Comparison of ENCODE assay signal across 8 mouse cellular contexts in genomic region chrX:73911156-73911555, GRCm38 (mm10). TPM values are rescaled to one million over a fixed set of nuclear protein-coding genes. Genes with fewer than 3 reads are reported as not detected.
DNase-seq lines count a peak whose midpoint lies in the region; ATAC-seq lines count a peak whose summit lies in the region.

No protein-coding gene starts in this region.

- 28% methylated on average over 26 of the region's 26 CpGs for WGBS in kidney, embryonic 14.5 days
- 19% methylated on average over 23 of the region's 26 CpGs for WGBS in embryonic facial prominence, embryonic 15.5 days
- WGBS in kidney, embryonic 15.5 days: 14% methylated on average over 26 of the region's 26 CpGs

- no peak for DNase-seq in kidney, adult 8-10 months
- DNase-seq in testis, postnatal 10 days (ENCODE audit: low spot score): peak; percentile 45
- DNase-seq in left cerebral cortex, adult 8-10 months (ENCODE audit: low spot score in 2 of 2): no peak
- DNase-seq in urinary bladder, postnatal 25 days (ENCODE audit: low spot score): no peak

- H3K9me3 ChIP-seq in kidney, embryonic 14.5 days (ENCODE audit: control insufficient read depth, low read length): no peaks in the 10 kb centered on the region
- H3K9me3 ChIP-seq in embryonic facial prominence, embryonic 15.5 days (replicated peaks): no peaks in the 10 kb centered on the region
- no peaks in the 10 kb centered on the region for H3K9me3 ChIP-seq in kidney, embryonic 15.5 days (replicated peaks)
- no peaks in the 10 kb centered on the region for H3K9me3 ChIP-seq in megakaryocyte, embryonic 14.5 days

- H3K4me2 ChIP-seq in kidney, embryonic 14.5 days (replicated peaks; ENCODE audit: low read depth, low read length): peak overlapping the region; percentile 39
- H3K4me2 ChIP-seq in embryonic facial prominence, embryonic 15.5 days (replicated peaks): peak overlapping the region; percentile 40
- H3K4me2 ChIP-seq in kidney, embryonic 15.5 days: peak overlapping the region; percentile 52

- no peak overlapping the region for H3K27ac ChIP-seq in kidney, embryonic 14.5 days (ENCODE audit: low read depth, low read length)
- H3K27ac ChIP-seq in embryonic facial prominence, embryonic 15.5 days (replicated peaks): no peak overlapping the region
- no peak overlapping the region for H3K27ac ChIP-seq in kidney, embryonic 15.5 days

- H3K4me3 ChIP-seq in kidney, embryonic 14.5 days (ENCODE audit: low read length): peak overlapping the region; percentile 19; the same call in 1 of the 2 replicates
- H3K4me3 ChIP-seq in embryonic facial prominence, embryonic 15.5 days (replicated peaks): peak overlapping the region; percentile 22; the same call in 1 of the 2 replicates
- H3K4me3 ChIP-seq in kidney, embryonic 15.5 days (replicated peaks): peak overlapping the region; percentile 23
- peak overlapping the region; percentile 93 for H3K4me3 ChIP-seq in megakaryocyte, embryonic 14.5 days (replicated peaks)

- no peaks in the 10 kb centered on the region for H3K27me3 ChIP-seq in kidney, embryonic 14.5 days (ENCODE audit: control insufficient read depth, insufficient read depth, low read length)
- H3K27me3 ChIP-seq in embryonic facial prominence, embryonic 15.5 days: no peaks in the 10 kb centered on the region
- H3K27me3 ChIP-seq in kidney, embryonic 15.5 days: no peaks in the 10 kb centered on the region
- peaks cover 8% of the 10 kb centered on the region for H3K27me3 ChIP-seq in megakaryocyte, embryonic 14.5 days (replicated peaks)

- H3K9ac ChIP-seq in kidney, embryonic 14.5 days (ENCODE audit: low read depth, low read length): no peak overlapping the region
- no peak overlapping the region for H3K9ac ChIP-seq in embryonic facial prominence, embryonic 15.5 days
- no peak overlapping the region for H3K9ac ChIP-seq in kidney, embryonic 15.5 days

- H3K36me3 ChIP-seq in kidney, embryonic 14.5 days (ENCODE audit: control insufficient read depth, insufficient read depth, low read length): no peaks in the 10 kb centered on the region
- H3K36me3 ChIP-seq in embryonic facial prominence, embryonic 15.5 days: no peaks in the 10 kb centered on the region
- no peaks in the 10 kb centered on the region for H3K36me3 ChIP-seq in kidney, embryonic 15.5 days
- peaks cover 18% of the 10 kb centered on the region for H3K36me3 ChIP-seq in megakaryocyte, embryonic 14.5 days (replicated peaks; ENCODE audit: low read length)

- no peak for ATAC-seq in kidney, embryonic 14.5 days (ENCODE audit: low FRiP score, low TSS enrichment)
- no peak for ATAC-seq in embryonic facial prominence, embryonic 15.5 days (ENCODE audit: insufficient number of reproducible peaks, low FRiP score, low TSS enrichment, low read depth)
- ATAC-seq in kidney, embryonic 15.5 days (replicated peaks; ENCODE audit: low FRiP score): no peak

- H3K4me1 ChIP-seq in kidney, embryonic 14.5 days (ENCODE audit: control insufficient read depth, insufficient read depth, low read length): no peaks in the 10 kb centered on the region
- no peaks in the 10 kb centered on the region for H3K4me1 ChIP-seq in embryonic facial prominence, embryonic 15.5 days
- peaks cover 7% of the 10 kb centered on the region; the same call in 1 of the 2 replicates for H3K4me1 ChIP-seq in kidney, embryonic 15.5 days
- peaks cover 74% of the 10 kb centered on the region for H3K4me1 ChIP-seq in megakaryocyte, embryonic 14.5 days

RNA-seq across cellular contexts. Expression of gene Arhgap4, which starts 10.5 kb away (rescaled TPM):
- polyA plus RNA-seq in kidney, embryonic 14.5 days (2014; fragmentation: Nextera tagmentation; extraction: Ambion mirVana): 1.7 and 4.2 TPM in 2 replicates
- polyA plus RNA-seq in embryonic facial prominence, embryonic 15.5 days (2015; fragmentation: Nextera tagmentation; extraction: Ambion mirVana): 4.1 and 5.1 TPM in 2 replicates
- polyA plus RNA-seq in kidney, embryonic 15.5 days (2015; fragmentation: Nextera tagmentation; extraction: Ambion mirVana): 3.7 and 4.0 TPM in 2 replicates
- polyA plus RNA-seq in megakaryocyte, embryonic 14.5 days (2012; ENCODE audit: insufficient read depth, low replicate concordance): 6.6 and 13.3 TPM in 2 replicates
- total RNA-seq in left cerebral cortex, adult 8-10 months (2022): 1 to 10 TPM; 4.3 to 5.1 (median 4.7) TPM

RNA-seq across cellular contexts. Expression of gene Naa10, which starts 10.6 kb away (rescaled TPM):
- polyA plus RNA-seq in kidney, embryonic 14.5 days (2014; fragmentation: Nextera tagmentation; extraction: Ambion mirVana): 140 and 168 TPM in 2 replicates
- polyA plus RNA-seq in embryonic facial prominence, embryonic 15.5 days (2015; fragmentation: Nextera tagmentation; extraction: Ambion mirVana): 115 and 120 TPM in 2 replicates
- 139 and 159 TPM in 2 replicates for polyA plus RNA-seq in kidney, embryonic 15.5 days (2015; fragmentation: Nextera tagmentation; extraction: Ambion mirVana)
- polyA plus RNA-seq in megakaryocyte, embryonic 14.5 days (2012; ENCODE audit: insufficient read depth, low replicate concordance): 58.9 and 174 TPM in 2 replicates
- 10 to 100 TPM; 47.7 to 62.7 (median 57.0) TPM for total RNA-seq in left cerebral cortex, adult 8-10 months (2022)

RNA-seq across cellular contexts. Expression of gene L1cam, which starts 15.3 kb away (rescaled TPM):
- 4.2 and 6.1 TPM in 2 replicates for polyA plus RNA-seq in kidney, embryonic 14.5 days (2014; fragmentation: Nextera tagmentation; extraction: Ambion mirVana)
- polyA plus RNA-seq in embryonic facial prominence, embryonic 15.5 days (2015; fragmentation: Nextera tagmentation; extraction: Ambion mirVana): 4.4 and 7.2 TPM in 2 replicates
- polyA plus RNA-seq in kidney, embryonic 15.5 days (2015; fragmentation: Nextera tagmentation; extraction: Ambion mirVana): 8.0 and 10.4 TPM in 2 replicates
- 0.96 TPM in 1 of 2 replicates, not detected in the other for polyA plus RNA-seq in megakaryocyte, embryonic 14.5 days (2012; ENCODE audit: insufficient read depth, low replicate concordance)
- total RNA-seq in left cerebral cortex, adult 8-10 months (2022): 100 to 1,000 TPM; 147 to 158 (median 153) TPM

RNA-seq across cellular contexts. Expression of gene Avpr2, which starts 19.3 kb away (rescaled TPM):
- 2.3 and 4.4 TPM in 2 replicates for polyA plus RNA-seq in kidney, embryonic 14.5 days (2014; fragmentation: Nextera tagmentation; extraction: Ambion mirVana)
- 0.11 and 0.16 TPM in 2 replicates for polyA plus RNA-seq in embryonic facial prominence, embryonic 15.5 days (2015; fragmentation: Nextera tagmentation; extraction: Ambion mirVana)
- 5.8 and 6.2 TPM in 2 replicates for polyA plus RNA-seq in kidney, embryonic 15.5 days (2015; fragmentation: Nextera tagmentation; extraction: Ambion mirVana)
- polyA plus RNA-seq in megakaryocyte, embryonic 14.5 days (2012; ENCODE audit: insufficient read depth, low replicate concordance): not detected in 2 replicates
- total RNA-seq in left cerebral cortex, adult 8-10 months (2022): not detected

RNA-seq across cellular contexts. Expression of gene Renbp, which starts 19.5 kb away (rescaled TPM):
- 36.9 and 38.8 TPM in 2 replicates for polyA plus RNA-seq in kidney, embryonic 14.5 days (2014; fragmentation: Nextera tagmentation; extraction: Ambion mirVana)
- polyA plus RNA-seq in embryonic facial prominence, embryonic 15.5 days (2015; fragmentation: Nextera tagmentation; extraction: Ambion mirVana): 33.1 and 42.3 TPM in 2 replicates
- 41.9 and 54.5 TPM in 2 replicates for polyA plus RNA-seq in kidney, embryonic 15.5 days (2015; fragmentation: Nextera tagmentation; extraction: Ambion mirVana)
- 31.2 and 114 TPM in 2 replicates for polyA plus RNA-seq in megakaryocyte, embryonic 14.5 days (2012; ENCODE audit: insufficient read depth, low replicate concordance)
- 10 to 100 TPM in 1 of 4 experiments, 1 to 10 TPM in 3; 5.3 to 15.8 (median 7.5) TPM for total RNA-seq in left cerebral cortex, adult 8-10 months (2022)

Comparison
In these comparisons a context has a peak if more than half of its experiments do, and no peak if none do; other contexts are left out.
1. H3K4me3 ChIP-seq: peak in every context shown above with its lines; median percentile 93 in megakaryocyte, embryonic 14.5 days; 23 in kidney, embryonic 15.5 days; 22 in embryonic facial prominence, embryonic 15.5 days; 19 in kidney, embryonic 14.5 days.